Mouse (Mus musculus) left cerebral cortex, adult 18-20 months (tissue): ENCODE measurements around the gene Fkbp3. TPM values are rescaled to one million over a fixed set of nuclear protein-coding genes. Genes with fewer than 3 reads are reported as not detected.
"Not testable (repeated sequence)": the region's sequence is repeated elsewhere in the genome, so short reads cannot be mapped to it uniquely, and the experiment has no call there.

ENCODE experiments used
- DNase-seq, 2 experiments: peaks; one replicate each; pipeline ENCODE4 v3.0.0; 2021 to 2022; ENCODE audit warnings: low spot score in 2 of 2, mixed read lengths in 1 of 2
- long read RNA-seq, 2 experiments: library from polyadenylated mRNA; stranded (forward); transcript quantifications; one replicate each; pipeline ENCODE4 v2.0.0; 2021
- total RNA-seq, 2 experiments: library from RNA; stranded (reverse); gene quantifications; 2 replicates each; pipeline ENCODE4 v1.2.3; 2021

The Fkbp3 gene
- total RNA-seq, result 100 to 1,000 TPM; 173 to 174 TPM
- long read RNA-seq, experiment 1, transcript Fkbp3-201 (7 exons, 1,022 nt), result major isoform, 288 of 300 reads
- long read RNA-seq, experiment 1, partial matches to known transcripts, result 4 of 300 reads
- long read RNA-seq, experiment 1, other reads (novel, unspliced or antisense), result 5 of 300 reads
- long read RNA-seq, experiment 2, transcript Fkbp3-201 (7 exons, 1,022 nt), result major isoform, 252 of 260 reads
- long read RNA-seq, experiment 2, partial matches to known transcripts, result 1 of 260 reads
- long read RNA-seq, experiment 2, other reads (novel, unspliced or antisense), result 4 of 260 reads

- peak; percentile 97 for DNase-seq
Measured at GRCm38 (mm10) chr12:65073611-65074178, at the start of gene Fkbp3. Fkbp3 (minus strand) TSS chr12:65074007.

- no peak for DNase-seq
Measured at GRCm38 (mm10) chr12:65119451-65119850, 45.6 kb upstream of the Fkbp3 start.

GRCm38 (mm10) chr12:65118968-65119367 lies 45.2 kb upstream of the Fkbp3 start:
- DNase-seq, result peak in 1 of 2 experiments; percentile 11

- not testable (repeated sequence) for DNase-seq
Measured at GRCm38 (mm10) chr12:65114978-65115377, 41.2 kb upstream of the Fkbp3 start.

- DNase-seq, result no peak
Measured at GRCm38 (mm10) chr12:65113925-65114324, 40.1 kb upstream of the Fkbp3 start.

- peak in 1 of 2 experiments; percentile 44 for DNase-seq
Measured at GRCm38 (mm10) chr12:65112811-65113210, 39.0 kb upstream of the Fkbp3 start.

GRCm38 (mm10) chr12:65111503-65111902 lies 37.7 kb upstream of the Fkbp3 start:
- no peak for DNase-seq

GRCm38 (mm10) chr12:65108746-65109145 lies 34.9 kb upstream of the Fkbp3 start:
- no peak for DNase-seq

GRCm38 (mm10) chr12:65076906-65077305 lies 3.1 kb upstream of the Fkbp3 start:
- DNase-seq, result no peak

GRCm38 (mm10) chr12:65075733-65076310 lies 2.0 kb upstream of the Fkbp3 start:
- no peak for DNase-seq

GRCm38 (mm10) chr12:65075085-65075732 lies 1.4 kb upstream of the Fkbp3 start, which contains the start of gene Fancm:
Fancm (plus strand) TSS chr12:65075603.
- DNase-seq, result peak; percentile 85 to 93

GRCm38 (mm10) chr12:65074651-65075050 lies 844 bp upstream of the Fkbp3 start:
- DNase-seq, result no peak

- DNase-seq, result no peak
Measured at GRCm38 (mm10) chr12:65072911-65073610, 746 bp downstream of the Fkbp3 start.

GRCm38 (mm10) chr12:65068409-65068808 lies 5.4 kb downstream of the Fkbp3 start:
- no peak for DNase-seq

GRCm38 (mm10) chr12:65066234-65066633 lies 7.6 kb downstream of the Fkbp3 start:
- DNase-seq, result no peak

GRCm38 (mm10) chr12:65065241-65065640 lies 8.6 kb downstream of the Fkbp3 start:
- no peak for DNase-seq

- no peak for DNase-seq
Measured at GRCm38 (mm10) chr12:65061082-65061481, 12.7 kb downstream of the Fkbp3 start.

GRCm38 (mm10) chr12:65058203-65058602 lies 15.6 kb downstream of the Fkbp3 start:
- no peak for DNase-seq

GRCm38 (mm10) chr12:65048799-65049198 lies 25.0 kb downstream of the Fkbp3 start:
- DNase-seq, result no peak

- no peak for DNase-seq
Measured at GRCm38 (mm10) chr12:65037546-65037937, 36.3 kb downstream of the Fkbp3 start.

- DNase-seq, result no peak
Measured at GRCm38 (mm10) chr12:65036892-65037545, 36.8 kb downstream of the Fkbp3 start.
